Mouse (Mus musculus) heart, postnatal 0 days (tissue): ENCODE measurements at regions not wholly inside any gene's neighbourhood (a gene's known extent, or its start where the extent isn't known, plus 50 kb on each side); places are given as distances from the start of the nearest gene placed in this dataset.

Experiments
- CTCF ChIP-seq: IDR thresholded peaks from 2 replicates; pipeline ENCODE4 v1.5.1; 2016; ENCODE audit warnings: antibody characterized with exemption, control low read depth, low read depth
- EP300 ChIP-seq: IDR thresholded peaks from 2 replicates; pipeline ENCODE4 v1.6.1; 2016; ENCODE audit warnings: antibody characterized with exemption, low read depth

DNA sequence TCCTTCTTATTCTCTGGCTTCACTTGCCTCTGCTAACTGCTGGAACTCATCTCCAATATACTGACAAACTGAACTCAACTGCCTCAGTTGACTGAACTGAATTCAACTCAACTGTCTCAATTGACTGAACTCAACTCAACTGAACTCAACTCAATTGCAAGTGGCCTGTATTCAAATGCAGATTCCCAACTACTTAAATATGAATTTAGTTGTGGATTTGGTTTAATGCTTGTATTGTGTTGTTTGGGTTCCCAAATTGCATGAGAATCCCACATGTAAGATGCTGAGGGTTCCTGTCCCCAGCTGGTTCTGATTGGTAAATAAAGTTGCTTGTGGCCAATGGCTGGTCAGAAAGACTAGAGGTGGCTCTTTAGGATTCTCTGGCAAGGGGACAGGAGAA lies 244.1 kb upstream of the Gm21961 start:
- TF ChIP-seq CTCF (no peak), EP300 (no peak)
